9 mouse cellular contexts compared by ENCODE assay signal in the genomic region with DNA sequence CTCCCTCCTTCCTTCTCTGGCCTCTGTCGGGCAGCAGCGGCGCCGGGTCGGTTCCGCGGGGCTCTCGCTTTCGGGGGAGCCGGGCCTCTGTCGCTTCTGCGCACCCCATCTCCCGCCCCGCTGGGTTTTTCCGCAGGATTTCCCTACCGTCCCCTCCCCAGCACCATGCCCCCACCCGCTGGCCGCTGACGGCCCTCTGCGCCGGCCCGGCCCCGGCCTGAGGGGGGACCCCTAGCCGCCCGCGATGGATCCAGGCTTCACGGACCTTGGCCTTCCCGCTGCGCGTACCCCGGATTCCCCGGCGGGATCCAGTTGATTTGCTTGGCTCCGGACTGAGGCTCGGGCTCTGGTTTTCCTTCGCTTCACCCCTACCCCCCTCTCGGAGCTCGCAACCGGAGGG. TPM values are rescaled to one million over a fixed set of nuclear protein-coding genes. Genes with fewer than 3 reads are reported as not detected.
A peak's percentile ranks its signal among the peaks of the same experiment; 100 is the strongest.
DNase-seq lines count a peak whose midpoint lies in the region; ATAC-seq and TF ChIP-seq lines count a peak whose summit lies in the region.
"Had no signal": no experiment of that assay in that cellular context is flagged by ENCODE, and none has a peak within 500 bp of the region (broad histone marks: within the 10 kb centered on the region; RNA-seq: fewer than 3 reads in every experiment).

No protein-coding gene starts in this region.

- H3K4me1 ChIP-seq in heart, adult 2 months (ENCODE audit: control insufficient read depth, insufficient read depth, low read length) = no peaks in the 10 kb centered on the region
- peaks cover 8% of the 10 kb centered on the region; the same call in 1 of the 2 replicates for H3K4me1 ChIP-seq in heart, embryonic 16.5 days (ENCODE audit: control insufficient read depth, insufficient read depth, low read length)
- peaks cover 9% of the 10 kb centered on the region; the same call in 1 of the 2 replicates for H3K4me1 ChIP-seq in liver, embryonic 15.5 days (replicated peaks)

- intact Hi-C loops in heart, adult 2 months (cut with DNase I) = loop anchor here (2.0 kb wide), 1 partner anchor 55 kb away; no protein-coding TSS in a partner anchor
- intact Hi-C loops in heart, postnatal 25 days (cut with DNase I) = no loop called here

- peak overlapping the region; percentile 41 for H3K4me3 ChIP-seq in heart, adult 2 months
- peak overlapping the region; percentile 46 for H3K4me3 ChIP-seq in heart, embryonic 16.5 days (ENCODE audit: low read length)
- peak overlapping the region; percentile 17; the same call in 1 of the 2 replicates for H3K4me3 ChIP-seq in liver, embryonic 15.5 days (replicated peaks)
- H3K4me3 ChIP-seq: erythroblast, embryonic 14.5 days had no signal

- no peaks in the 10 kb centered on the region for H3K36me3 ChIP-seq in heart, adult 2 months (ENCODE audit: control insufficient read depth, insufficient read depth, low read length)
- H3K36me3 ChIP-seq in heart, embryonic 16.5 days (ENCODE audit: control insufficient read depth, insufficient read depth) = no peaks in the 10 kb centered on the region
- no peaks in the 10 kb centered on the region for H3K36me3 ChIP-seq in liver, embryonic 15.5 days (replicated peaks)

- no peak for TF ChIP-seq EP300 in heart, adult 2 months (IDR thresholded peaks at IDR 0.05; ENCODE audit: insufficient read depth, low read depth, low read length)

- no peak for TF ChIP-seq CTCF in heart, adult 2 months (IDR thresholded peaks at IDR 0.05)

- peak overlapping the region; percentile 66 for H3K4me2 ChIP-seq in heart, embryonic 16.5 days (ENCODE audit: low read depth, low read length)
- peak overlapping the region; percentile 30 for H3K4me2 ChIP-seq in liver, embryonic 15.5 days

- peaks cover 19% of the 10 kb centered on the region for H3K27me3 ChIP-seq in heart, adult 2 months (ENCODE audit: control insufficient read depth, insufficient read depth, low read length)
- peaks cover 82% of the 10 kb centered on the region for H3K27me3 ChIP-seq in heart, embryonic 16.5 days (ENCODE audit: control insufficient read depth, insufficient read depth, low read length)
- peaks cover 98% of the 10 kb centered on the region for H3K27me3 ChIP-seq in liver, embryonic 15.5 days

- H3K9ac ChIP-seq in heart, adult 2 months (ENCODE audit: low read depth, low read length) = peak overlapping the region; percentile 46
- H3K9ac ChIP-seq in heart, embryonic 16.5 days (ENCODE audit: low read length) = no peak overlapping the region
- no peak overlapping the region for H3K9ac ChIP-seq in liver, embryonic 15.5 days

- H3K79me2 ChIP-seq in heart, adult 2 months (replicated peaks; ENCODE audit: control insufficient read depth, insufficient read depth, low read length) = no peaks in the 10 kb centered on the region

- TF ChIP-seq POLR2A in heart, adult 2 months (IDR thresholded peaks at IDR 0.05; ENCODE audit: insufficient read depth, low read depth, low read length) = no peak

- peak in 1 of 2 experiments; percentile 23 for DNase-seq in heart, adult 2 months
- DNase-seq in heart, postnatal 25 days (ENCODE audit: low spot score) = no peak
- peak; percentile 69 for DNase-seq in cerebellum, adult 8-10 months
- no peak for DNase-seq in embryo, embryonic 10 days (ENCODE audit: low spot score)
- DNase-seq in embryo, embryonic 9.5 days (ENCODE audit: extremely low spot score) = no peak
- no peak for DNase-seq in yolk sac, embryonic 10.5 days (ENCODE audit: low spot score)

- H3K9me3 ChIP-seq in heart, embryonic 16.5 days (replicated peaks; ENCODE audit: control insufficient read depth, low read length) = no peaks in the 10 kb centered on the region
- H3K9me3 ChIP-seq in liver, embryonic 15.5 days (replicated peaks) = no peaks in the 10 kb centered on the region

- WGBS in heart, adult 2 months = under 1% methylated on average over 39 of the region's 39 CpGs
- under 1% methylated on average over 39 of the region's 39 CpGs for WGBS in heart, embryonic 16.5 days
- 3% methylated on average over 34 of the region's 39 CpGs for WGBS in liver, embryonic 15.5 days (ENCODE audit: insufficient replicate concordance)

- ATAC-seq in heart, embryonic 16.5 days (replicated peaks; ENCODE audit: extremely low read depth, insufficient read depth, low FRiP score) = no peak
- no peak for ATAC-seq in liver, embryonic 15.5 days (ENCODE audit: insufficient read depth)

- H3K27ac ChIP-seq in heart, adult 2 months = no peak overlapping the region
- H3K27ac ChIP-seq in heart, embryonic 16.5 days (ENCODE audit: low read length) = no peak overlapping the region
- no peak overlapping the region for H3K27ac ChIP-seq in liver, embryonic 15.5 days (replicated peaks)

RNA-seq across cellular contexts. Expression of a gene that starts 45.0 kb away (rescaled TPM):
- not detected for total RNA-seq in heart, adult 2 months (2021)
- not detected in 2 replicates for polyA plus RNA-seq in heart, adult 2 months (2012; rRNA removed)
- total RNA-seq in heart, postnatal 25 days (2021) = not detected
- polyA plus RNA-seq in heart, embryonic 16.5 days (2015; fragmentation: Nextera tagmentation; extraction: Ambion mirVana) = not detected in 2 replicates
- not detected in 2 replicates for polyA plus RNA-seq in liver, embryonic 15.5 days (2015; fragmentation: Nextera tagmentation; extraction: Ambion mirVana)
- polyA plus RNA-seq: erythroblast, embryonic 14.5 days had no signal
